Mouse (Mus musculus) hindbrain, embryonic 16.5 days (tissue): ENCODE data around the gene Klb. TPM values are rescaled to one million over a fixed set of nuclear protein-coding genes. Genes with fewer than 3 reads are reported as not detected.

Source experiments
- ATAC-seq: fragments of 200-750 bp; cut with Nextera tagmentation; 2 replicates; pipeline ENCODE4 v1.8.0; 2017; ENCODE audit warnings: moderate TSS enrichment, moderate library complexity
- H3K27ac ChIP-seq: fragments of 300-500 bp; sonication (generic); 2 replicates; pipeline ENCODE4 v1.5.1; 2014; ENCODE audit warnings: low read depth, mild to moderate bottlenecking, control low read depth, low read length, moderate library complexity
- H3K27me3 ChIP-seq: fragments of 300-500 bp; sonication (generic); replicated peaks from 2 replicates; pipeline ENCODE4 v1.6.1; 2014; ENCODE audit warnings: low read length; ENCODE audit not compliant: control insufficient read depth, insufficient read depth
- H3K36me3 ChIP-seq: fragments of 300-500 bp; sonication (generic); 2 replicates; pipeline ENCODE4 v1.6.1; 2014; ENCODE audit warnings: mild to moderate bottlenecking, low read length, moderate library complexity, mixed read lengths; ENCODE audit not compliant: control insufficient read depth, insufficient read depth
- H3K4me1 ChIP-seq: fragments of 300-500 bp; sonication (generic); 2 replicates; pipeline ENCODE4 v1.6.1; 2014; ENCODE audit warnings: low read depth, low read length; ENCODE audit not compliant: control insufficient read depth, insufficient read depth
- H3K4me2 ChIP-seq: fragments of 300-500 bp; sonication (generic); 2 replicates; pipeline ENCODE4 v1.6.1; 2014; ENCODE audit warnings: mild to moderate bottlenecking, low read length, control low read depth, moderate library complexity
- H3K4me3 ChIP-seq: fragments of 300-500 bp; sonication (generic); 2 replicates; pipeline ENCODE4 v1.5.1; 2014; ENCODE audit warnings: mild to moderate bottlenecking, low read length, control low read depth, moderate library complexity
- H3K9ac ChIP-seq: fragments of 300-500 bp; sonication (generic); 2 replicates; pipeline ENCODE4 v1.6.1; 2014; ENCODE audit warnings: low read depth, mild to moderate bottlenecking, control low read depth, low read length, moderate library complexity
- H3K9me3 ChIP-seq: fragments of 300-500 bp; sonication (generic); 2 replicates; pipeline ENCODE4 v1.6.1; 2014; ENCODE audit warnings: mild to moderate bottlenecking, low read length, moderate library complexity; ENCODE audit not compliant: control insufficient read depth
- WGBS: fragments of 180-500 bp; shearing (Covaris S2); extraction: QIAGEN DNeasy Blood & Tissue Kit; methylation state at CpG from one replicate; pipeline ENCODE4 v1.1.7; 2014; 5-methylcytosine and 5-hydroxymethylcytosine counted together
- polyA plus RNA-seq: library from polyadenylated mRNA; unstranded; fragments of >200 nt; fragmentation: Nextera tagmentation; extraction: Ambion mirVana; gene quantifications from 2 replicates; pipeline ENCODE4 v1.2.1, GENCODE M21; 2015

Gene Klb
- polyA plus RNA-seq, 1 experiment from 2014 or later, result 0.15 TPM

- Histone ChIP-seq H3K9ac (peak within 1 kb of the TSS; percentile 93), H3K27ac (peak within 1 kb of the TSS; percentile 90), H3K27me3 (no peaks in the 10 kb centered on the region), H3K4me1 (peaks cover 22% of the 10 kb centered on the region), H3K36me3 (peaks cover 17% of the 10 kb centered on the region), H3K4me2 (peak within 1 kb of the TSS; percentile 85), H3K9me3 (no peaks in the 10 kb centered on the region), H3K4me3 (peak within 1 kb of the TSS; percentile 86)
- ATAC-seq, result peak; percentile 98
- WGBS, result under 1% methylated on average over 83 of the region's 83 CpGs
Measured at GRCm38 (mm10) chr5:65390648-65391644, 42.8 kb downstream of the Klb start, which contains the start of the genes Rpl9 and Lias. Gene Rpl9, minus strand, starts transcription at chr5:65391444. Gene Lias, plus strand, starts transcription at chr5:65391497.

GRCm38 (mm10) chr5:65391753-65392152 is 43.6 kb downstream of the Klb start:
- Histone ChIP-seq H3K4me1 (peaks cover 22% of the 10 kb centered on the region), H3K9ac (peak overlapping the region; percentile 72), H3K27ac (peak overlapping the region; percentile 61; the same call in 1 of the 2 replicates), H3K27me3 (no peaks in the 10 kb centered on the region), H3K36me3 (peaks cover 19% of the 10 kb centered on the region), H3K4me3 (peak overlapping the region; percentile 86), H3K9me3 (no peaks in the 10 kb centered on the region), H3K4me2 (peak overlapping the region; percentile 85)
- ATAC-seq, result 0 out of 2 replicates have a peak, but pooled peaks have one; percentile 19
- WGBS, result 4% methylated on average over 12 of the region's 12 CpGs

- Histone ChIP-seq H3K9me3 (no peaks in the 10 kb centered on the region), H3K27me3 (no peaks in the 10 kb centered on the region), H3K9ac (no peak overlapping the region), H3K4me1 (peaks cover 18% of the 10 kb centered on the region), H3K36me3 (peaks cover 15% of the 10 kb centered on the region), H3K27ac (no peak overlapping the region), H3K4me2 (no peak overlapping the region), H3K4me3 (no peak overlapping the region)
- no peak for ATAC-seq
- WGBS, result 94% methylated on average over 7 of the region's 7 CpGs
Measured at GRCm38 (mm10) chr5:65394425-65394824, 46.3 kb downstream of the Klb start.

- H3K4me3 ChIP-seq, result no peak overlapping the region
- ATAC-seq, result peak; percentile 71; the same call in 1 of the 2 replicates
- no peak overlapping the region for H3K4me2 ChIP-seq
- no peaks in the 10 kb centered on the region for H3K9me3 ChIP-seq
- no peaks in the 10 kb centered on the region for H3K27me3 ChIP-seq
- H3K4me1 ChIP-seq, result no peaks in the 10 kb centered on the region; the same call in 1 of the 2 replicates
- H3K9ac ChIP-seq, result no peak overlapping the region
- H3K36me3 ChIP-seq, result peaks cover 37% of the 10 kb centered on the region
- 29% methylated on average over 2 of the region's 2 CpGs for WGBS
- H3K27ac ChIP-seq, result no peak overlapping the region
Measured at GRCm38 (mm10) chr5:65401251-65401994, 53.3 kb downstream of the Klb start.

- 31% methylated on average over 12 of the region's 12 CpGs for WGBS
- H3K36me3 ChIP-seq, result peaks cover 27% of the 10 kb centered on the region
Measured at GRCm38 (mm10) chr5:65407989-65408388, 59.9 kb downstream of the Klb start.

GRCm38 (mm10) chr5:65415653-65416458 is 67.7 kb downstream of the Klb start:
- Histone ChIP-seq H3K9me3 (no peaks in the 10 kb centered on the region), H3K4me3 (no peak overlapping the region), H3K36me3 (peaks cover 29% of the 10 kb centered on the region), H3K4me1 (no peaks in the 10 kb centered on the region), H3K9ac (no peak overlapping the region), H3K27me3 (no peaks in the 10 kb centered on the region), H3K27ac (no peak overlapping the region), H3K4me2 (no peak overlapping the region)
- WGBS, result 25% methylated on average over 25 of the region's 26 CpGs
- peak; percentile 56; the same call in 1 of the 2 replicates for ATAC-seq

More at GRCm38 (mm10) chr5:65407989-65408388, 59.9 kb downstream of the Klb start:
- no peak overlapping the region for H3K4me3 ChIP-seq
- no peaks in the 10 kb centered on the region for H3K4me1 ChIP-seq
- H3K9me3 ChIP-seq, result no peaks in the 10 kb centered on the region
- no peak overlapping the region for H3K4me2 ChIP-seq
- H3K9ac ChIP-seq, result no peak overlapping the region
- ATAC-seq, result no peak
- no peak overlapping the region for H3K27ac ChIP-seq
- no peaks in the 10 kb centered on the region for H3K27me3 ChIP-seq

- no peak for ATAC-seq
- no peak overlapping the region for H3K4me2 ChIP-seq
- no peak overlapping the region for H3K27ac ChIP-seq
- H3K9me3 ChIP-seq, result no peaks in the 10 kb centered on the region
- peaks cover 39% of the 10 kb centered on the region for H3K36me3 ChIP-seq
- no peak overlapping the region for H3K9ac ChIP-seq
- H3K4me1 ChIP-seq, result no peaks in the 10 kb centered on the region
- H3K27me3 ChIP-seq, result no peaks in the 10 kb centered on the region
- H3K4me3 ChIP-seq, result no peak overlapping the region
- 71% methylated on average over 10 of the region's 10 CpGs for WGBS
Measured at GRCm38 (mm10) chr5:65419136-65419535, 71.0 kb downstream of the Klb start.

- no peak for ATAC-seq
- WGBS, result 81% methylated on average over 6 of the region's 6 CpGs
- Histone ChIP-seq H3K27me3 (no peaks in the 10 kb centered on the region), H3K9ac (no peak overlapping the region), H3K4me1 (no peaks in the 10 kb centered on the region), H3K9me3 (no peaks in the 10 kb centered on the region), H3K4me3 (no peak overlapping the region), H3K36me3 (peaks cover 39% of the 10 kb centered on the region), H3K4me2 (no peak overlapping the region), H3K27ac (no peak overlapping the region)
Measured at GRCm38 (mm10) chr5:65420822-65421221, 72.7 kb downstream of the Klb start.
